Mouse (Mus musculus) left cerebral cortex, adult 2 months (tissue): ENCODE data around the gene Cadm2. TPM values are rescaled to one million over a fixed set of nuclear protein-coding genes. Genes with fewer than 3 reads are reported as not detected.
A peak's percentile ranks its signal among the peaks of the same experiment; 100 is the strongest.

ENCODE experiments used
- DNase-seq, 2 experiments: peaks; one replicate each; pipeline ENCODE4 v3.0.0; 2021 to 2022; ENCODE audit warnings: low spot score in 2 of 2, mixed read lengths in 1 of 2; ENCODE audit errors: extremely low spot score in 1 of 2
- H3K27ac ChIP-seq: fragments of 200-600 bp; 2 replicates; pipeline ENCODE4 v1.8.1; 2022
- H3K4me3 ChIP-seq: fragments of 200-600 bp; 2 replicates; pipeline ENCODE4 v1.8.1; 2022
- CTCF ChIP-seq: fragments of 200-600 bp; IDR thresholded peaks from 2 replicates; pipeline ENCODE4 v1.8.1; 2022; ENCODE audit warnings: antibody characterized with exemption, mild to moderate bottlenecking, moderate library complexity
- intact Hi-C: fragments of 180-260 bp; cut with DNase I; formaldehyde crosslinking; loops from one replicate; pipeline ENCODE4 v1.15.1; 2025
- total RNA-seq, 2 experiments: library from RNA; stranded (reverse); gene quantifications; 2 replicates each; pipeline ENCODE4 v1.2.3; 2021

Cadm2 gene
- total RNA-seq, 2 experiments from 2014 or later: 230 to 245 TPM

DNA sequence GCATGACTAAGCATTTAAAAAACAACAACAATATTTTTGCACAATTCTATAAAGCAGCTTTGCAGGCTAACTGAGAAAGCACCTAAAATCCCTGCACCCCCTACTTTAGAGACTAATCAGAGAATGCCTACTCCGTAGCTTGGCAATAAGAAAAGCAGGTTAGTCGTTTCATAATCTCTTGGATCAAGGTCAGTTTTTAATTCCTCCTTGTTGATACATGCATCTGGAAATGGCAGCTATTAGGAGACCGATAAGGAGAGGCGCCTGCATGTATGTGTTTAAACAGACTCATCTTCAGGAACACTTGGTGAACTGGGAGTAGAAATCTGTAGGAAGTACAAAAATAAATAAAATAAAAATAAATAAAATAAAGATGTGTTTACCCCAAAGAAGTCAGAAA lies 11.6 kb downstream of the Cadm2 start:
- TF ChIP-seq CTCF: no peak
- Histone ChIP-seq H3K4me3 (no peak overlapping the region), H3K27ac (peak overlapping the region; percentile 91)
- intact Hi-C loops: no loop called here
- DNase-seq: no peak

GRCm38 (mm10) chr16:67608499-67608898 lies 12.2 kb downstream of the Cadm2 start:
- DNase-seq: no peak
- Histone ChIP-seq H3K4me3 (no peak overlapping the region), H3K27ac (peak overlapping the region; percentile 91)
- intact Hi-C loops: no loop called here
- TF ChIP-seq CTCF: no peak

DNA sequence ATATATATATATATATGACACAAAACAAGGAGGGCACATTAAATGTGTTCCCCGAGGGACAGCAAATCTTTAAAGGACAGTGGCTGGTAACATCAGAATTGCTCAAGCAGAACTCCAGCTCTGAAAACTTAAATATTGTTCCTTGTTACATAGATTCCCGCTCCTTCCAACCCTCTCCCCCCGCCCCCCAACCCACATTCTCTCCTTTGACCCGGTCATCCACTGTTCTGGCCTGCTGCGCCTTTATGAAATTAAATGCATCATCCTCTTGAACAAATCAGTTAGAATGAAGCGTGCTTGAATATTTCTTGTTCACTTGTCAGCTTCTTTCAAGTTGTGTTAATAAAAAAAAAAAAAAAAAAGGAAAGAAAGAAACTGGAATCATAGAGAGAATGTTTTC lies 15.0 kb downstream of the Cadm2 start:
- intact Hi-C loops: no loop called here
- no peak overlapping the region for H3K27ac ChIP-seq
- no peak for DNase-seq
- no peak for TF ChIP-seq CTCF
- H3K4me3 ChIP-seq: no peak overlapping the region

DNA sequence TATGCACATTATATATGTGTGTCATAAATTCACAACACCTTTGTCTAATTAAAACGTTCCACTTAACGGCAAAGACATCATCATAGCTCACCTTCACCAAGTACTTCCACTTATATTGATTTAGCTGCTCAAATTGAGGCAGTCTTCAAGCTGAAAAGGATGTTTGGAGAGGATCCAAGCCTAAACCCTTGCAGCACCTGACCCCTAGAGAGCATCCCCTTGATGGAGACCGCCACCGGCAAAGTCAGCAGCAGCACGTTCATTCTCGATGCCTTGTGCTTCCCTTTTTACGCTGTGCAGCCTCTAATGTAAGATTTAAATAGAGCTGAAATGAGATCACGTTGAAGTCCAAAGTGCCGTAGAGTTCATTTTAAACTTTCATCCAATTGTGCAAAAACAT lies 20.7 kb downstream of the Cadm2 start:
- Histone ChIP-seq H3K4me3 (no peak overlapping the region), H3K27ac (peak overlapping the region; percentile 33; the same call in 1 of the 2 replicates)
- TF ChIP-seq CTCF: no peak
- no peak for DNase-seq
- intact Hi-C loops: no loop called here

DNA sequence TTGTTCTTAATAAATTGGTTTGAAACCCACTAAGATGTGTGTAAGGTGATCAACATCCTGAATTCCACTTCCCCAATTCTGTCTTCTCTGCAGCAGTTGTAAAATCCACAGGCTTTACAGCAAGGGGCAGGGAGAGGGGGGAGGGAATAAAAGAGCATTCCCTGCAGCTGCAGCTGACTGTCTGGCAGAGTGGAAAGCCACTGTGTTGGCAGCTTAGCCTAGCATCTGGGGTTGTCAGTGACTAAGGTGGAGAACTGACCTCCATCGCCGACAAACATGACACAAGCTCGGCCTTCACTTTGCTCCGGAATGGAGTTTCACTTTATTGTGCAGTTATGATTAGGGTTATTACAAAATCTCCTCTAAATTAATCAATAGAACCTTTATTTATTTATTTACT lies 21.9 kb downstream of the Cadm2 start:
- TF ChIP-seq CTCF: no peak
- H3K4me3 ChIP-seq: no peak overlapping the region; the same call in 1 of the 2 replicates
- peak overlapping the region; percentile 32; the same call in 1 of the 2 replicates for H3K27ac ChIP-seq
- intact Hi-C loops: no loop called here
- no peak for DNase-seq

DNA sequence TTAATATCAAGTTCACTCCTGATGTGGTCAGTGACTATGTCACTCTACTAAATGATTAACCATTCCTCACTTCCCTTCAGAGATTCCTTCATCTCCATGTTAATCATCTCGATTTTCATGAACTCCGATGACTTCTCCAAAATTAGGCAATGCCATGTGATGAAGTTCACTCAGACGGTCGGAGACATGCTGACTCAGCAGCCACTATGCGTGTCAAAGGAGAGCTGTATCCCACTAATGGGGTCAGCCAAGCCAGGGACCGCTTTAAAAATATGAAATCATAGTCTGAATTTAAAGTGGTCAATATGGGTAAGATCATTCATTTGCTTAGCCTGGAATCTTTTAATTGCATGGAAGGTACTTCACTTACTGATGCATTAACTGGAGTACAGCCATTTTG lies 29.7 kb downstream of the Cadm2 start:
- intact Hi-C loops: no loop called here
- no peak overlapping the region for H3K4me3 ChIP-seq
- DNase-seq: no peak
- TF ChIP-seq CTCF: no peak
- H3K27ac ChIP-seq: no peak overlapping the region

GRCm38 (mm10) chr16:67578842-67579517 lies 41.7 kb downstream of the Cadm2 start:
- Histone ChIP-seq H3K27ac (0 out of 2 replicates have a peak overlapping the region, but pooled peaks have one; percentile 36), H3K4me3 (peak overlapping the region; percentile 11; the same call in 1 of the 2 replicates)
- no peak for DNase-seq
- no peak for TF ChIP-seq CTCF
- intact Hi-C loops: no loop called here

DNA sequence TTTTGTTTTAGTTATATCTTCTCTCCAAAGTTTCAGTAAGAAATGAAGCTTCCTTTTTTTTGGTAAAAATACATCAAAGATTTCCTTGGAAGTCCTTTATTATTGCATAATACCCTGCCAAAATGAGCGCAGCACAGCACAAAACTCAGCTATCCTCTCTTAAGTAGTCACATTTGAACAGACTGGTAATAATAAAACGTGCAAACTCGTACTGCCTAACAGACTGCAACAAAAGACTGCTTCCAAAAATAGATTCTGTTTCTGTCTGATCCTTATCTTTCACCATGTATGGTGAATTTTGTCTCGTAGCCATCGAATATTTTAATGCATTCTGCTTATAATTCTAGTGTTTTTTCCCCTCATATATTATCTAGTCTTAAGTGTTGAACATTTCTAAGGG lies 45.2 kb downstream of the Cadm2 start:
- intact Hi-C loops: no loop called here
- no peak for DNase-seq
- TF ChIP-seq CTCF: no peak
- Histone ChIP-seq H3K4me3 (no peak overlapping the region), H3K27ac (peak overlapping the region; percentile 21; the same call in 1 of the 2 replicates)

GRCm38 (mm10) chr16:67526992-67527391 lies 93.7 kb downstream of the Cadm2 start:
- Histone ChIP-seq H3K27ac (no peak overlapping the region), H3K4me3 (no peak overlapping the region)
- intact Hi-C loops: no loop called here
- no peak for DNase-seq
- TF ChIP-seq CTCF: no peak

GRCm38 (mm10) chr16:67524878-67525277 lies 95.8 kb downstream of the Cadm2 start:
- no peak overlapping the region for H3K4me3 ChIP-seq
- intact Hi-C loops: no loop called here
- TF ChIP-seq CTCF: no peak
- DNase-seq: no peak
- H3K27ac ChIP-seq: no peak overlapping the region

DNA sequence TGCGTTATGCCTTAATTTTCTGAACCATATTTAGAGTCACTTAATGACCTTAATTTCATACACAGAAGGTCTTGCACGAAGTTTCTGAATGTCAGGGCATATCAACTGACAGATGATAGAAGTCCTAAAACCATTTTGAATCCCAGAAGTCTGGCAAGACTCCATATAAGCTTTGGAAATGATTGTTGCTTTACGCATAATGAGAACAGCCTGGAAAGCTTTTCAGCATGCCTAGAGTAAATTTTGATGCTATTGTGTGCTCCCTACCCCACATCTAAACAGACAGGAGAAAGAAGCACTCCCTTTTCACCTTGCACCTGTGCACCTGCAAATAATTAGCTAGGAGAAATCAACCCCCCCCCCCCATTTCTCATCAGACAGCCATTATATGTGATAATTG lies 102.4 kb downstream of the Cadm2 start:
- DNase-seq: no peak
- intact Hi-C loops: no loop called here
- no peak for TF ChIP-seq CTCF
- no peak overlapping the region for H3K4me3 ChIP-seq
- H3K27ac ChIP-seq: no peak overlapping the region

DNA sequence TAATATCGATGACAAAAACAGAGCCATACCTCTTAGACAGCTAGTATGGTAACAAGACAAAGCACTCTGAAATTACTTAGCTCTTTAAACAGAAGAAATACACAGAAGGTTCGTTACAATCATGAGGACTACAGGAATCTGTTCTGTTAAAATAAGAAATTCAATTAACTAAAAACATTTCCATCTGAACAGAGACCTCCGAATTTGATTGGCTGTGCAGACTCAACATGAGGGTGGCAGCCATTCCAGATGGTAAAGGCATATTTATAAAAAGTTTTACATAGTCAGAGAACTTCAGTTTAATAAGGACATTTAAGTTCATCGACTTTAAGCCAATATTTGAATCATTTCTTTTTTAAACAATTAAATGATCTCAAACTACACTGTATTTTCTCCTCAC lies 105.2 kb downstream of the Cadm2 start:
- no peak overlapping the region for H3K27ac ChIP-seq
- intact Hi-C loops: no loop called here

GRCm38 (mm10) chr16:67509079-67509478 lies 111.6 kb downstream of the Cadm2 start:
- H3K4me3 ChIP-seq: no peak overlapping the region
- DNase-seq: no peak
- no peak for TF ChIP-seq CTCF
- no peak overlapping the region for H3K27ac ChIP-seq
- intact Hi-C loops: no loop called here

More for the DNA sequence above, 105.2 kb downstream of the Cadm2 start:
- H3K4me3 ChIP-seq: no peak overlapping the region
- no peak for TF ChIP-seq CTCF
- no peak for DNase-seq
